Mouse (Mus musculus): ENCODE measurements around the gene Tnfrsf19. TPM values are rescaled to one million over a fixed set of nuclear protein-coding genes. Genes with fewer than 3 reads are reported as not detected.

Gene Tnfrsf19
- polyA plus RNA-seq, 1 experiment from 2014 or later, result 4.9 TPM

DNA sequence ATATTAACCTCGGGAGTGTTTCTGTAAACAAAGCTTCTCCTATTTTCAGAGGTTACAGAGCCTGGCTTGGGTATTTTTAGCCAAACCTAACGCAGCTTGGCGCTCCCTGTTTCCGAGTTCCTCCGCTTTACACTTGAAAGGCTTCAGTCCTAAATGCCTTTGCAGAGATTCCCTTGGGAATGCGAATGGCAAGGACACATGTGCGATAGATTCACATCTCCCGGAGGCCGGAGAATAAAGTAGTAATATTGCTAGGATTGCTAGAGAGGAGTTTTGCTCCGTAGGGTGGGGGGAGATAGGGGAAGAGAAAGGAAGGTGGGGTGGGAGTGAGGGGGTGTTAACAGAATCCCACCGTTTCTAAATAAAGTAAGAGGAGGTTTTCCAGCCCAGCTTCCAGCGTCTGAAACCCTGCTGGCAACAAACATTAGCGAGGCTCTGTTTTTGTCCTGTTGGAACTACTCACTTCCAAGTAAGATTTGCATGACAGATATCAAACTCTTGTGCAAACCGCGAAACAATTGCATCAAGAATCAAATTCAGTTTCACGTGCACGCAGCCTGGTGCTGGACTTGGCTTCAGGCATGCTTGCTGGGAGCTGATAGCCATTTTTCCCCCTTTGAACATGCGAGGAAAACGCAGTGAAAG lies 722 bp downstream of the Tnfrsf19 start:
- H3K4me1 ChIP-seq (replicated peaks), result peaks cover 10% of the 10 kb centered on the region; the same call in 1 of the 2 replicates
- peaks cover 29% of the 10 kb centered on the region for H3K27me3 ChIP-seq
- no peaks in the 10 kb centered on the region for H3K36me3 ChIP-seq
- H3K4me2 ChIP-seq, result peak overlapping the region; percentile 61
- H3K27ac ChIP-seq, result peak overlapping the region; percentile 58; the same call in 1 of the 2 replicates
- WGBS (ENCODE audit: insufficient replicate concordance), result 5% methylated on average over 19 of the region's 19 CpGs
- ATAC-seq (ENCODE audit: low read depth) (no peak), DNase-seq (no peak)
- peak overlapping the region; percentile 48 for H3K4me3 ChIP-seq (replicated peaks)
- no peaks in the 10 kb centered on the region for H3K9me3 ChIP-seq (replicated peaks)
- peak overlapping the region; percentile 45; the same call in 1 of the 2 replicates for H3K9ac ChIP-seq

DNA sequence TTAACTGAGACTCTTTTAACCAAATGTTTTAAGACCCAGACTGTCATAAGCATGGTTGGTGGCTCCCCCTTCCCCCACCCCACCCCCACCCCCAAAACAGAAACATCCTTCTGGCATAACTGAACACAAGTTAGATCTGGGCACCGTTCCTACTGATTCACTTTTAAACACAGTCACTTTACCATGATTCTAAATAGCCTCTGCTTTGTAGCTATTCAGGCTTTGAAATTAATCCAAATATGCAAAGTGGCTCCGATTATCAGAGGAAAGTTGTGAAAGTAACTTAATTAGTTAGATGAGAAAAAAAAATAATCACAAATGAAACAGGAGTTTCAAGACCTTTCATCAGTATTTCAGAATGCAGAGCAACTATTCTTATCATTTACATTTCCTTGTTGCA lies 2.0 kb downstream of the Tnfrsf19 start:
- no peak for DNase-seq
- no peak overlapping the region; the same call in 1 of the 2 replicates for H3K4me3 ChIP-seq (replicated peaks)

DNA sequence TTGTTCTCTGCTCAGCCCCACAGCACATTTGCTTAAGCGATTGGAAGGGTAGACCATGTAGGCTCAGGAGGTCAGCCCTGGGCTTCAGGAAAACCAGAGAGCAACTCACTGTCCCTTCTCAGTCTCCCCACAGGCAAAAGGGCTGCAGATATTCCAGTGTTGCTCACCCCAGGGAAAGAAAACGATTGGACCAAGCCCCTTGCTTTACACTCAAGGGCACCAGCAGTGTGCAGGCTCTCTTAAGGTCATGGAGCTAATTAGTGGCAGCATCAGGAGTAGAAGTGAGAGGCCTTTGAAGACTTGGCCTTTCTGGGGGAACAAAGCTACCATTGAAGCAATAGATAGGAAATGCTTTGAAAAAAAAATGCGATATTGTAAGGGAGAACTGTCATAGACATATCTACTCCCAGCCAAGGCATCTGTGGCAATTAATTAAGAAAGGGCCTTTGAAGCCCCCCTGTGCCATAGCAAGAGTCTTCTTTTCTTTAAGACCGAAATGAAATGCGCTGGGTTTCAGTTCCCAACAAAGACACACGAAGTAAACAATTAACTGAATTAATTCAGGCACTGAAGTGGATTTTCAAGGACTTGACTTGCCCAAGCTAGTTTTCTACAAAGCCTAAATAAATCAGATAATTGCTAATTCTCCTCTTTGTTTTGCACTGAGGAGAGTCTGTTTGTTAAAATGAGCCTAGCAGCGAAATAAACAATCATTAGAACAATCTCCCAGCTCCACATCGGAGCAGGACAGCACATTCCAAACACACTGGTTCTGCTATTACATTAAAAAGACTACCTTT lies 2.6 kb downstream of the Tnfrsf19 start:
- Histone ChIP-seq H3K9me3 (replicated peaks) (no peaks in the 10 kb centered on the region), H3K4me2 (peak overlapping the region; percentile 34), H3K9ac (no peak overlapping the region), H3K4me1 (replicated peaks) (peaks cover 7% of the 10 kb centered on the region; the same call in 1 of the 2 replicates), H3K27ac (0 out of 2 replicates have a peak overlapping the region, but pooled peaks have one; percentile 29), H3K4me3 (replicated peaks) (peak overlapping the region; percentile 6; the same call in 1 of the 2 replicates), H3K36me3 (no peaks in the 10 kb centered on the region), H3K27me3 (peaks cover 29% of the 10 kb centered on the region)
- DNase-seq (no peak), ATAC-seq (ENCODE audit: low read depth) (no peak)
- WGBS (ENCODE audit: insufficient replicate concordance), result 41% methylated on average over 8 of the region's 8 CpGs

More for the DNA sequence above, 2.0 kb downstream of the Tnfrsf19 start:
- 43% methylated on average over 2 of the region's 2 CpGs for WGBS (ENCODE audit: insufficient replicate concordance)
- H3K9me3 ChIP-seq (replicated peaks), result no peaks in the 10 kb centered on the region
- H3K36me3 ChIP-seq, result no peaks in the 10 kb centered on the region
- no peak overlapping the region for H3K27ac ChIP-seq
- no peak overlapping the region for H3K9ac ChIP-seq
- ATAC-seq (ENCODE audit: low read depth), result no peak
- peaks cover 29% of the 10 kb centered on the region for H3K27me3 ChIP-seq
- peak overlapping the region; percentile 34 for H3K4me2 ChIP-seq
- H3K4me1 ChIP-seq (replicated peaks), result peaks cover 8% of the 10 kb centered on the region; the same call in 1 of the 2 replicates

DNA sequence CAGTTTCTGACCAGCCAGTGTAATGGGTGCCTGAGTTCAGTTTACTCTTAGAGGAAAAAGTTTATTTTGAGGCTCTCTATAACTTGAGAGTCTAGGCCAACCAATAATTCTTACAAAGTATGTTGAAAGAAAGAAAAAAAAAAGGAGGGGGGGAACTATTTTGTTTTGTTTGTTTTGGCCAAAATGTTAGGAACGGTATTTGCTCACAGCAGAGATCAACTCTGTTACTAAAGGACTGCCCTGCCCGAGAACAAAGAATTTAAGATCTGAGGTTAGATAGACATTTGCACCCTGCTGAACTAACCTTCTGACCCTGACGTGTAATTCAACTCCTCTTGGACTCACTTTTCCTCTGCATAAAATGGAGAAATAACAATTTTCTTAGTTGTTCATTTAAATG lies 4.0 kb downstream of the Tnfrsf19 start:
- ATAC-seq (ENCODE audit: low read depth) (no peak), DNase-seq (no peak)
- no peak overlapping the region for H3K9ac ChIP-seq
- 40% methylated on average over 3 of the region's 3 CpGs for WGBS (ENCODE audit: insufficient replicate concordance)
- 0 out of 2 replicates have a peak overlapping the region, but pooled peaks have one; percentile 55 for H3K27ac ChIP-seq
- no peak overlapping the region for H3K4me2 ChIP-seq
- no peaks in the 10 kb centered on the region for H3K36me3 ChIP-seq
- peaks cover 30% of the 10 kb centered on the region for H3K27me3 ChIP-seq
- H3K4me3 ChIP-seq (replicated peaks), result no peak overlapping the region
- peaks cover 11% of the 10 kb centered on the region for H3K4me1 ChIP-seq (replicated peaks)
- H3K9me3 ChIP-seq (replicated peaks), result no peaks in the 10 kb centered on the region

DNA sequence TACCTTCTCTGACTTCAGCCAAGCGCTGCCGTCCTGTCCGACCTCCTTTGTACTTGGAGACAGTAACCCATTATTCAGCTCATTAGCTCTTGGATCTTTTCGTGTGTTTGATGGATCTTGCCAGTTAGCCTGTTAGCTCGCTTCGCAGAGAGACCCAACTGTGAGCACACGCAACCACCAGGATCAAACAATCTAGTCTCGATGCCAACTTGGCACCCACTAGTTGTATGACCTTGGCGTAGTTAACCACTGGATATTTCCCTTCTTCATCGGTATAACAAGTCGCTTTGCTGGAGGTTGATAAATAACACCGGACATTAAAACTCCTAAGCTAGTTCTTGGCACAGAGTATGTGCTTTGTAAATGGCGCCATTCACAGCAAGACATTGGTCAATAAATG lies 6.1 kb downstream of the Tnfrsf19 start:
- DNase-seq, result no peak
- Histone ChIP-seq H3K9ac (no peak overlapping the region), H3K9me3 (replicated peaks) (no peaks in the 10 kb centered on the region), H3K27ac (no peak overlapping the region), H3K27me3 (peaks cover 10% of the 10 kb centered on the region), H3K4me2 (no peak overlapping the region), H3K4me3 (replicated peaks) (no peak overlapping the region), H3K4me1 (replicated peaks) (peaks cover 7% of the 10 kb centered on the region; the same call in 1 of the 2 replicates), H3K36me3 (no peaks in the 10 kb centered on the region)
- ATAC-seq (ENCODE audit: low read depth), result no peak
- 79% methylated on average over 13 of the region's 13 CpGs for WGBS (ENCODE audit: insufficient replicate concordance)

DNA sequence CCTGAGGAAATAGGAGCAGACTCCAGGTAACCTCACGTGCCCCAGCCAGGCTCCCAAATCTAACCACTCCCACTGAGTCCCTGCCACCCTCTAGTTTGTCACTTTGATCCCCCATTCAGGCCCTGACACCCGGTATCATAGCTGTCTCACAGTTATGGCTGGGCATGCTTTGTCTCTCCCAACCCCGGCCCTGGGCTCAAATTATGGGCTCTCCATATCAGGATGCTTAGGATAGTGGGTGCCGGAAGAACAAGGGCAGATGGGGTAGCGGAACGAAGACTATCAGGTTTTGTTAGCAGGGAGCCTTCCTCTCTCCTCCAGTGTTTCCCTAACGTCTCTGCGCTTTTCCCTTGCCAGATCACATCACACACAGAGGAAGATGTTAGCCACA lies 8.2 kb downstream of the Tnfrsf19 start:
- WGBS (ENCODE audit: insufficient replicate concordance), result 35% methylated on average over 8 of the region's 8 CpGs
- H3K27ac ChIP-seq, result no peak overlapping the region
- H3K9me3 ChIP-seq (replicated peaks), result no peaks in the 10 kb centered on the region
- H3K27me3 ChIP-seq, result peaks cover 5% of the 10 kb centered on the region
- no peak for DNase-seq
- no peak overlapping the region for H3K9ac ChIP-seq
- peak overlapping the region; percentile 53 for H3K4me3 ChIP-seq (replicated peaks)
- peaks cover 7% of the 10 kb centered on the region; the same call in 1 of the 2 replicates for H3K4me1 ChIP-seq (replicated peaks)
- peak overlapping the region; percentile 61 for H3K4me2 ChIP-seq
- ATAC-seq (ENCODE audit: low read depth), result 0 out of 2 replicates have a peak, but pooled peaks have one; percentile 15
- no peaks in the 10 kb centered on the region for H3K36me3 ChIP-seq

DNA sequence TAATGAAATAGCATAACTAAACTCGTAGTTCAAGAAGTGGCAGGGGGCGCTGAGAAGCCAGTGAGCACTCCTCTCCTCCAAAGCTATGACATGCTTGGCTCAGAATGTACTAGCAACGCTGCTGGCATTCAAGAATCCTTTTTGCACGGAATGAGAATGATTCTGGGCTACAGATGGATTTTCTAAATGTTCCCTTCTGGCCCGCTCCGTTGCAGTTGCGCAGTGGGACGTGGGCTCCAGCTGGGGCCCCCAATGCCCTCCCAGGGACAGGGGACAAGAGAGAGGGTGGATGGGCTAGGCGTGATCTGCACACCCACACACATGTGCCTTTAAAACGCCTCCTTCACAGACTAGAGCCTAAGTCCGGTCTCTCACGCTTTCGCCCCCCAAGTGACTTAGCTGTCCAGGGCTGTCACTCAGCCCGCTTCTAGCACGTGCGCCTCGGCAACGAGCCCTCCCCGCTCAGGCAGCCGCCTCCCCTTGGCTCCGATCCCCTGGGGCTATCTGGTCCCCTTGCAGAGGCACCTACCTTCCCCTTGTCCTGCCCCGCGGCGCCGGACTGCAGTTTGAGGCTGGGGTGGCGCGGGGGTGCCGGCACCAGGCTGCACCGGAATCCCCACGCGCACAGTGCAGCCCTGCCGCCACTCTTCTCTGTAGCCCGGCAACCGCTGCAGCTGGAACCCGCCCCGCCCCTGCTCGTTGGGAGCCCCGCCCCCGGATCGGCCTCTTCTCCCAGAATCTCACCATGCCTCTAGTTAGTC lies 8.8 kb downstream of the Tnfrsf19 start:
- H3K9ac ChIP-seq, result peak overlapping the region; percentile 39; the same call in 1 of the 2 replicates
- DNase-seq, result peak; percentile 5
- peaks cover 7% of the 10 kb centered on the region; the same call in 1 of the 2 replicates for H3K4me1 ChIP-seq (replicated peaks)
- peak; percentile 69 for ATAC-seq (ENCODE audit: low read depth)
- peak overlapping the region; percentile 53 for H3K4me3 ChIP-seq (replicated peaks)
- under 1% methylated on average over 40 of the region's 40 CpGs for WGBS (ENCODE audit: insufficient replicate concordance)
- H3K9me3 ChIP-seq (replicated peaks), result no peaks in the 10 kb centered on the region
- H3K36me3 ChIP-seq, result no peaks in the 10 kb centered on the region
- H3K4me2 ChIP-seq, result peak overlapping the region; percentile 61
- peaks cover 5% of the 10 kb centered on the region for H3K27me3 ChIP-seq
- H3K27ac ChIP-seq, result no peak overlapping the region

DNA sequence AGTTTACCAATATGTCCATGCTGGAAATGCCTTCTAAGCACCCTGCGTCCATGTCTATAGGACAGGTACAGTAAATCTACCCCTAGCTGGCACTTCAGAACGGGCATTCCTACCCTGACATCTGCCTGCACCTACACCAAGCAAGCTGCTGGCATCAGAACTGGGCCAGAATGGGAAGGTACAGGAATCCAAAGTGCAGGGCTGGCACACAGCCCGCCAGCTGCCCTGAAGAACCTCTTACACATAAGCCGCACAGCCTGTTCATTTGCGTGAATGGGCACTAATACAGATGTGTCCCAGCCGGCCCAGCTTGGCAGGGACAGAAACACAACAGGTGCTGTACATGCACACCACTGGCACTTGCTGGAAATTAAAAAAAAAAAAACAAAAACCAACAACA lies 15.9 kb downstream of the Tnfrsf19 start:
- Histone ChIP-seq H3K4me1 (replicated peaks) (no peaks in the 10 kb centered on the region), H3K4me2 (no peak overlapping the region), H3K36me3 (no peaks in the 10 kb centered on the region), H3K4me3 (replicated peaks) (no peak overlapping the region), H3K9ac (no peak overlapping the region), H3K27ac (no peak overlapping the region), H3K9me3 (replicated peaks) (no peaks in the 10 kb centered on the region), H3K27me3 (no peaks in the 10 kb centered on the region)
- WGBS (ENCODE audit: insufficient replicate concordance), result 74% methylated on average over 6 of the region's 6 CpGs
- ATAC-seq (ENCODE audit: low read depth), result no peak
- DNase-seq, result no peak

DNA sequence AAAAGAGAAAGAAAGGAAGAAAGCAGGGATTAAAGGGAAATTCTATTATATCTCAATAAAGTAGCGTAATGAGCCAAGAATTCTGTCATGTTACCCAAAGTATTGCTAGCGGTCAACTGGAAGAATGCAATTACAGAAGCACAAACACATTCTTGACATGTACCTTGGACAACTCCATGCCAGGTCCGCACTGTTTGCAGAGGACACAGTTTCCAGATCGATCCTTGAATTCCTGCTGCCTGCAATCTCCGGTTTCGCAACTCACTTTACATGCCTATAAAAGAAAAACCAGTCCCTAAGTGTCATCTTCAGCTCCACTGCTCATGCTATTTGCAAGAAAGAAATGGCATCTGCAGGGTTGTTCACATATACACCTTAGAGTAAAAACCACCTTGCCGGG lies 22.3 kb downstream of the Tnfrsf19 start:
- Histone ChIP-seq H3K9me3 (replicated peaks) (no peaks in the 10 kb centered on the region), H3K4me2 (no peak overlapping the region), H3K4me1 (replicated peaks) (no peaks in the 10 kb centered on the region), H3K27me3 (no peaks in the 10 kb centered on the region), H3K36me3 (no peaks in the 10 kb centered on the region), H3K4me3 (replicated peaks) (no peak overlapping the region), H3K27ac (no peak overlapping the region), H3K9ac (no peak overlapping the region)
- 75% methylated on average over 7 of the region's 7 CpGs for WGBS (ENCODE audit: insufficient replicate concordance)
- ATAC-seq (ENCODE audit: low read depth), result no peak
- DNase-seq, result no peak

DNA sequence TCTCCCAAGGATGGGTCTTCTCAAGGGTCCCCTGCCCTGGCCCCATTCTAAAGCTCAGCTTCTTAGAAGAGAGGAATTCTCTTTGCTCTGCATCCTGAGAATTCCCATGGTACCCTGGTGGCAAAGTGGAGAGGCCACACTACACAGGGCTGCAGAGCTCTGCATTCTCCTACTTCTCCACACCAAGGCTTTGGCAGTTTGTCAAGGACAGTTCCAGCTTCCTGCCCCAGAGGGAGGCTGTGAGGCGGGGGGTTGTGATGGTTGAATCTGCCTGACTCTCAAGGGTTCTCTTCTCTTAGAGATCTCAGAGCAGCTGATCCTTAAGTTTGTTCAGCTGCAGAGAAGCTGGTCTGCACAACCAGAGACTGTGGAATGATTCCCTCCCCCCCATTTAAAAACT lies 23.9 kb downstream of the Tnfrsf19 start:
- no peak overlapping the region for H3K27ac ChIP-seq
- H3K36me3 ChIP-seq, result no peaks in the 10 kb centered on the region
- DNase-seq (no peak), ATAC-seq (ENCODE audit: low read depth) (no peak)
- H3K9ac ChIP-seq, result no peak overlapping the region
- no peak overlapping the region for H3K4me2 ChIP-seq
- 45% methylated on average over 1 of the region's 1 CpGs for WGBS (ENCODE audit: insufficient replicate concordance)
- H3K27me3 ChIP-seq, result no peaks in the 10 kb centered on the region
- no peak overlapping the region for H3K4me3 ChIP-seq (replicated peaks)
- no peaks in the 10 kb centered on the region for H3K9me3 ChIP-seq (replicated peaks)
- H3K4me1 ChIP-seq (replicated peaks), result no peaks in the 10 kb centered on the region

DNA sequence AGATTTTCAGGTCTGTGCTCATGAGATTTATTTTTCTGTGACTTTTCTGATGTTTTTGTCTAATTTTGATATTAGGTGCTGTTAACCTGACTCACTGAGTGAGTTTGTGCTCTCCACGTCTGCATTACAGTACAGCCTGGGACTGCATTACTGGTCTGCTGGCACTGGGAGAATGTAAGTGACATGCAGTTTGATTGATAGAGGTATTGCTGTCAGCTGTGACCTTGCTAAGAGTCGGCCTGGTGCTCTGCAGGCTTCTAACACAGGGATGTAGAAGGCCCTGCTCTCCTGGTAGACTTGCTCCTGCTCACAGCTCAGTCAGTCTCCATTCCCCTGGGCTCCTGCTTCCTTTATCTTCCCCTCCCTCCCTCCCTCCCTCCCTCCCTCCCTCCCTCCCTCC lies 25.3 kb downstream of the Tnfrsf19 start:
- WGBS (ENCODE audit: insufficient replicate concordance), result 48% methylated on average over 2 of the region's 2 CpGs
- Histone ChIP-seq H3K9ac (no peak overlapping the region), H3K4me3 (replicated peaks) (no peak overlapping the region), H3K27me3 (no peaks in the 10 kb centered on the region), H3K9me3 (replicated peaks) (no peaks in the 10 kb centered on the region), H3K4me1 (replicated peaks) (no peaks in the 10 kb centered on the region), H3K36me3 (no peaks in the 10 kb centered on the region), H3K27ac (no peak overlapping the region), H3K4me2 (no peak overlapping the region)
- no peak for DNase-seq
- ATAC-seq (ENCODE audit: low read depth), result no peak
